Mouse (Mus musculus) lung, adult 18-20 months (tissue): Measurements from ENCODE around the gene Tmod1.

Experiments used
- DNase-seq, 2 experiments: peaks; one replicate each; pipeline ENCODE4 v3.0.0; 2022; ENCODE audit warnings: mixed read lengths in 2 of 2

Tmod1 gene

DNA sequence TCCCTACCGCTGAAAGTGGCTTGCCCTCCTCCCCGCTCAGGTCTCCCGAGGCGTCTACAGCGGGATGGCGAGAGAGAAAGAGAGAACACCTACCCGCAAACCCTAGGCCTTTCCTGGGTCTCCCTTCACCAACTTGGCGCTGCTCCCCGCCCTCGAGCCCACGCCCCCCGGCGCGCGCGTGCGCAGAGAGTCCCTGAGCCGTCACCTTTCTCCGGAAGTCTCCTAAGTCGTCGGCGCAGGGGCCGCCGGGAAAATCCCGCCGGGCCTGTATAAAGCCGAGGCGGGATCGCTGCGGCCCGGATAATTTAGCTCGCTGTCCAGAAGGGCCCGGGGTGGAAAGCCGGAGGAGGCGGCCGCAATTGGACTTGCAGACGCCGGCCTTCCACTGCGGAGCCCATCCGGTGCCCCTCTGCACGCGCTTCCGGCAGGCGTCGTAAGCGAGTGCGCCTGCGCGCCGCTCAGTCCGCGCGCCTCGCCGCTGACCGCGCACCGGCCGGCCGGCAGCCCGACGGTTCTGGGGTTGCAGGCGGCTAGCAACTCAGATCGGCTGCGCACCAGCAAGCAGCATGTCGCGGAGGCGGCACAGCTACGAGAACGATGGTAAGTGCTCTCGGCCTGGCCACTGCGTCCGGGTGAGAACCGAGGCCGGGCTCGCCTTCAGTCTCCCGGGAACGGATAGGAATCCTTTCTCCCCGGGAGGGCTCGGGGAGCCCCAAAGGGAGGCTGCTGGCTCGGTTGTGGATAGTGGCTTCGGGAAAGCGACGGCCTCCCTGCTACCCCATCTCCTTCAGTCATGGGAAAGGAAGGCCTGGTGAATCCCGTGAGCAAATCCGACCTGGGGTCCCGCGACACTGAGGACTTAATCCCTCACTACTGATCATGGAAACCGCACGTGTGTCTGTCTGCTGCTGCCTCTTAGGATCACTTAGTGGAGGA is 99.8 kb downstream of the Tmod1 start, which contains the start of the genes Ncbp1 and Tstd2:
TSS of gene Ncbp1 (plus strand) at position 327 of the 936 bp plus-strand sequence.
TSS of gene Tstd2 (minus strand) at position 408 of the 936 bp plus-strand sequence.
- DNase-seq: peak; percentile 89 to 91

DNA sequence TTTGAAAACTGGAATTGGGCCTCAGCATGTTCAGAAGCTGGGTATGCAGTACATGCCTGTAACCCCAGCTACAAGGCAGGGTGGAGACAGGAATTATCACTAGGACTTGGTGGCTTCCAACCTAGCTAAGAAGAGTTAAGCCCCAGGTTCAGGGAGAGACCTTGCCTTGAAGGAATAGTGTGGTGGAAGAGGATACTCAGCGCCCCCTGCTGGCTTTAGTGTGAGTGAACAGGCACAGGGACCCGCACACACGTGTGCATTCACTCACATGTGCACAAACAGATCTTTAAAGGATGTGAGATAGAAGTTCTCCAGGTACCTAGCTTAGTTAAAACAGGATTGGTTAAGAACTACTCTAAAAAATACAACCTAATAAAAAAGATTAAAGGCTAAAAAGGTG is 105.6 kb downstream of the Tmod1 start:
- no peak for DNase-seq

DNA sequence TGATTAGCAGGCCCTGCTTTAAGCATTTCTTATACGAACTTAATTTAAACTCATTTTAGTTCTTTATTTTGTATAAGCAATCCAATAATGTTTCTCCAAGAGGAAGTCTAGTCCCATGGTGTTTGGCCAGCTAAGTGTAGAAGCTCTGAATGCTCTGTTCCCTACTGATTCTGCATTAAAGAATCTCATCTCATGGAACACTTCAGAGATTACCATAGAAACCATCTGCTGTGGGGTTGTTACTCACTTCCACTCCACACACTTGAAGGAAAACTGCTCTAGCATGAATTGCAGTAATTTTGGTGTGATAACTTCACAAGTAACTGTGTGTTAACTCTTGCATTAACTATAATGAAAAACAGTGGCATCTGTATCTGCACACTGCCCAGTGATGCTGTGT is 108.1 kb downstream of the Tmod1 start:
- no peak for DNase-seq

DNA sequence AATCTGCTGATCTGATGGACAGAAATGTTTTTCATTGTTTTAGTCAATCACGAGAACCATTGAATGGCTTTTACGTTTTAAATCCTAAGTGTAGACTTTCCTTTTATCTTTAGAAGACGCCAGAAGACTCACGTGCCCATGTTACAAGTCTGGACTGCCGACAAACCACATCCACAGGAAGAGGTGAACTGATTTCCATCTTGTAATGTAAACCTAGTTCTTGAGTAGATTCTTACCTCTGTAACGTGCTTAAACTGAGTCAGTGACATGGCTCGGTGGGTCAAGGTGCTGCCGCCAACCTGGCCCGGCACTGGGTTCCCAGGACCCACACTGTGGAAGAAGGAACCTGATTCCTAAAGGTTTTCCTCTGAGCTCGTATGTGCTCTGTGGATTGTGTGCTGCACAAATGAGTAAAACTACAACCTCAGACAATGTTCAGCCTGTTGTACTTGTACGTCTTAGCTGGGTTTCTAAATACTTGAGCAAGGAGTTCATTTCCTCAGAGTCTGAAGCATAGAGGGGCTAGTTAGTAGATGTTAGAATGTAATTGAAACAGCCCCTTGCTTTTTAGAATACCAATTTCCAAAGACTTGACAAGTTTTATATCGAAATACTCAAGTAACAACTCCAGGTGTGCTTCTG is 113.3 kb downstream of the Tmod1 start:
- no peak for DNase-seq

DNA sequence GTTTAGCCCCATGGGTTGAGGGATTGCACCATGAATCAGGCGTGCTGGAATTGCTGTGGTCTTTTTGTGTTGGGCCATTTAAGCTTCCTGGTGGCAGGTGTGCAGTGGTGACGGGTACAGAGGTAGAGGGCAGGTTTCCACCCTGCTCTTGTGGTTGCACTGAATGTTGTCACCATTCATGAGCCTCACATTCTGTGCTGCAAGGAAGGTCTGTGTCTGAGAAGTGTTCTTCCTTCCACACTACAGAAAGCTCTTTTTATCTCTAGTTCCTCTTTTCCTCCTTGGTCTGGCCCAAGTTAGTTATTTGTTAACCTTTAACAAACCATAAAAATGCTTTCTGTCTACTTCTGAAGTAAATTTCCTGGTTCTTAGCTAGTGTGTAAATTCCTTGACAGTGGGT is 125.3 kb downstream of the Tmod1 start:
- no peak for DNase-seq
